Mouse (Mus musculus): ENCODE measurements at regions not wholly inside any gene's neighbourhood (a gene's known extent, or its start where the extent isn't known, plus 50 kb on each side); places are given as distances from the start of the nearest gene placed in this dataset.

- 90% methylated on average over 4 of the region's 4 CpGs for WGBS
These were observed 58.2 kb upstream of the Thbs1 start for GRCm38 (mm10) chr2:118053512-118053911.

GRCm38 (mm10) chr2:118058654-118059395 is 52.9 kb upstream of the Thbs1 start:
- no peak for ATAC-seq (ENCODE audit: insufficient number of reproducible peaks, insufficient read depth, low FRiP score, low TSS enrichment, low read depth)
- Histone ChIP-seq H3K36me3 (no peaks in the 10 kb centered on the region), H3K4me1 (peaks cover 6% of the 10 kb centered on the region), H3K27ac (no peak overlapping the region), H3K9ac (no peak overlapping the region), H3K27me3 (no peaks in the 10 kb centered on the region), H3K9me3 (no peaks in the 10 kb centered on the region), H3K4me3 (no peak overlapping the region), H3K4me2 (no peak overlapping the region)
- WGBS, result 68% methylated on average over 6 of the region's 6 CpGs

More at GRCm38 (mm10) chr2:118053512-118053911, 58.2 kb upstream of the Thbs1 start:
- no peaks in the 10 kb centered on the region for H3K9me3 ChIP-seq
- peaks cover 7% of the 10 kb centered on the region; the same call in 1 of the 2 replicates for H3K4me1 ChIP-seq
- H3K4me2 ChIP-seq, result no peak overlapping the region
- no peak overlapping the region for H3K27ac ChIP-seq
- no peak overlapping the region for H3K9ac ChIP-seq
- no peaks in the 10 kb centered on the region for H3K27me3 ChIP-seq
- no peaks in the 10 kb centered on the region for H3K36me3 ChIP-seq
- ATAC-seq (ENCODE audit: insufficient number of reproducible peaks, insufficient read depth, low FRiP score, low TSS enrichment, low read depth), result no peak
- no peak overlapping the region for H3K4me3 ChIP-seq

GRCm38 (mm10) chr2:118061291-118061690 is 50.4 kb upstream of the Thbs1 start:
- no peaks in the 10 kb centered on the region for H3K36me3 ChIP-seq
- WGBS, result 88% methylated on average over 5 of the region's 5 CpGs
- H3K27ac ChIP-seq, result no peak overlapping the region
- H3K9ac ChIP-seq, result no peak overlapping the region
- no peak for ATAC-seq (ENCODE audit: insufficient number of reproducible peaks, insufficient read depth, low FRiP score, low TSS enrichment, low read depth)
- no peak overlapping the region for H3K4me3 ChIP-seq
- H3K9me3 ChIP-seq, result no peaks in the 10 kb centered on the region
- peaks cover 6% of the 10 kb centered on the region for H3K4me1 ChIP-seq
- no peak overlapping the region for H3K4me2 ChIP-seq
- no peaks in the 10 kb centered on the region for H3K27me3 ChIP-seq
